Mouse (Mus musculus) v-Abl transformed pro-B cells (cell line): ENCODE measurements around the gene Alyref.

Experiments used
- in situ Hi-C, 2 experiments: fragments of 400-800 bp; cut with MboI; formaldehyde crosslinking; loops; one replicate each; pipeline ENCODE4 v1.15.1; 2025; ENCODE audit not compliant: unreplicated experiment in 2 of 2

The Alyref gene

GRCm38 (mm10) chr11:120627468-120628300, 29.5 kb upstream of the Alyref start:
- in situ Hi-C loops, result loop anchor here in 1 of 2 experiments (10.0 kb wide), 1 partner anchor 147 kb away; no protein-coding TSS in a partner anchor

- in situ Hi-C loops, result loop anchor here in 1 of 2 experiments (10.0 kb wide), 1 partner anchor 148 kb away; no protein-coding TSS in a partner anchor
These were observed 28.8 kb upstream of the Alyref start for GRCm38 (mm10) chr11:120626785-120627467.

GRCm38 (mm10) chr11:120625152-120625775, 27.1 kb upstream of the Alyref start, which contains the start of gene Sirt7:
Gene Sirt7, minus strand, starts transcription at chr11:120625240.
- in situ Hi-C loops, result loop anchor here in 1 of 2 experiments (10.0 kb wide), 1 partner anchor 150 kb away; no protein-coding TSS in a partner anchor

- in situ Hi-C loops, result loop anchor here (5.0 to 25.0 kb wide), 4 partner anchors 58 to 163 kb away; partner anchors contain the start of genes Cenpx (in 2 of the 2), Lrrc45 (in 2 of the 2), Dus1l (in 1 of the 2) and Gps1 (in 1 of the 2)
These were observed 26.5 kb upstream of the Alyref start for GRCm38 (mm10) chr11:120624680-120625111.

- in situ Hi-C loops, result loop anchor here (5.0 to 25.0 kb wide), 4 partner anchors 58 to 163 kb away; partner anchors contain the start of genes Cenpx (in 2 of the 2), Lrrc45 (in 2 of the 2), Dus1l (in 1 of the 2) and Gps1 (in 1 of the 2)
These were observed 26.0 kb upstream of the Alyref start for GRCm38 (mm10) chr11:120623961-120624679.

- in situ Hi-C loops, result loop anchor here (5.0 to 25.0 kb wide), 4 partner anchors 59 to 164 kb away; partner anchors contain the start of genes Cenpx (in 2 of the 2), Lrrc45 (in 2 of the 2), Dus1l (in 1 of the 2) and Gps1 (in 1 of the 2)
These were observed 24.6 kb upstream of the Alyref start for GRCm38 (mm10) chr11:120622805-120623204.

GRCm38 (mm10) chr11:120620195-120620594, 22.0 kb upstream of the Alyref start:
- in situ Hi-C loops, result loop anchor here (5.0 to 25.0 kb wide), 4 partner anchors 62 to 167 kb away; partner anchors contain the start of genes Cenpx (in 2 of the 2), Lrrc45 (in 2 of the 2), Dus1l (in 1 of the 2) and Gps1 (in 1 of the 2)

GRCm38 (mm10) chr11:120618619-120619535, 20.7 kb upstream of the Alyref start:
- in situ Hi-C loops, result loop anchor here (5.0 to 25.0 kb wide), 4 partner anchors 37 to 168 kb away; partner anchors contain the start of genes Arhgdia (in 1 of the 2), Dus1l (in 1 of the 2), Gps1 (in 1 of the 2) and Rfng (in 1 of the 2)

GRCm38 (mm10) chr11:120617519-120618112, 19.5 kb upstream of the Alyref start, which contains the start of gene Pcyt2:
Gene Pcyt2, minus strand, starts transcription at chr11:120617936.
- in situ Hi-C loops, result loop anchor here (5.0 to 25.0 kb wide), 4 partner anchors 35 to 170 kb away; partner anchors contain the start of genes Arhgdia (in 1 of the 2), Dus1l (in 1 of the 2), Gps1 (in 1 of the 2) and Rfng (in 1 of the 2)

GRCm38 (mm10) chr11:120616617-120617294, 18.6 kb upstream of the Alyref start:
- in situ Hi-C loops, result loop anchor here (5.0 to 25.0 kb wide), 4 partner anchors 34 to 171 kb away; partner anchors contain the start of genes Arhgdia (in 1 of the 2), Dus1l (in 1 of the 2), Gps1 (in 1 of the 2) and Rfng (in 1 of the 2)

GRCm38 (mm10) chr11:120615606-120616203, 17.5 kb upstream of the Alyref start:
- in situ Hi-C loops, result loop anchor here (5.0 to 25.0 kb wide), 4 partner anchors 33 to 172 kb away; partner anchors contain the start of genes Arhgdia (in 1 of the 2), Dus1l (in 1 of the 2), Gps1 (in 1 of the 2) and Rfng (in 1 of the 2)

GRCm38 (mm10) chr11:120615167-120615566, 17.0 kb upstream of the Alyref start:
- in situ Hi-C loops, result loop anchor here (5.0 to 25.0 kb wide), 4 partner anchors 33 to 172 kb away; partner anchors contain the start of genes Arhgdia (in 1 of the 2), Dus1l (in 1 of the 2), Gps1 (in 1 of the 2) and Rfng (in 1 of the 2)

GRCm38 (mm10) chr11:120613976-120614375, 15.8 kb upstream of the Alyref start:
- in situ Hi-C loops, result loop anchor here in 1 of 2 experiments (25.0 kb wide), 1 partner anchor 173 kb away; the partner anchor contains the start of genes Dus1l, Gps1 and Rfng

- in situ Hi-C loops, result loop anchor here in 1 of 2 experiments (25.0 kb wide), 1 partner anchor 174 kb away; the partner anchor contains the start of genes Dus1l, Gps1 and Rfng
These were observed 15.4 kb upstream of the Alyref start for GRCm38 (mm10) chr11:120613481-120613972.

- in situ Hi-C loops, result loop anchor here in 1 of 2 experiments (25.0 kb wide), 1 partner anchor 175 kb away; the partner anchor contains the start of genes Dus1l, Gps1 and Rfng
These were observed 14.6 kb upstream of the Alyref start for GRCm38 (mm10) chr11:120612763-120613162.
